Mouse (Mus musculus) embryonic facial prominence, embryonic 15.5 days (tissue): ENCODE measurements at regions not wholly inside any gene's neighbourhood (a gene's known extent, or its start where the extent isn't known, plus 50 kb on each side); places are given as distances from the start of the nearest gene placed in this dataset.
"Not testable (repeated sequence)": the region's sequence is repeated elsewhere in the genome, so short reads cannot be mapped to it uniquely, and the experiment has no call there.

Source experiments
- ATAC-seq: fragments of 200-750 bp; cut with Nextera tagmentation; 2 replicates; pipeline ENCODE4 v1.8.0; 2017; ENCODE audit warnings: low read depth, moderate TSS enrichment; ENCODE audit not compliant: insufficient number of reproducible peaks, low FRiP score, low TSS enrichment
- H3K27ac ChIP-seq: fragments of 300-500 bp; sonication (generic); replicated peaks from 2 replicates; pipeline ENCODE4 v1.5.1; 2015; ENCODE audit warnings: mild to moderate bottlenecking, inconsistent platforms
- H3K27me3 ChIP-seq: fragments of 300-500 bp; sonication (generic); 2 replicates; pipeline ENCODE4 v1.6.1; 2015; ENCODE audit warnings: inconsistent platforms
- H3K36me3 ChIP-seq: fragments of 300-500 bp; sonication (generic); 2 replicates; pipeline ENCODE4 v1.6.1; 2015; ENCODE audit warnings: mild to moderate bottlenecking, inconsistent platforms
- H3K4me1 ChIP-seq: fragments of 300-500 bp; sonication (generic); 2 replicates; pipeline ENCODE4 v1.6.1; 2015; ENCODE audit warnings: inconsistent platforms
- H3K4me2 ChIP-seq: fragments of 300-500 bp; sonication (generic); replicated peaks from 2 replicates; pipeline ENCODE4 v1.6.1; 2015; ENCODE audit warnings: mild to moderate bottlenecking, inconsistent platforms
- H3K4me3 ChIP-seq: fragments of 300-500 bp; sonication (generic); replicated peaks from 2 replicates; pipeline ENCODE4 v1.5.1; 2015; ENCODE audit warnings: mild to moderate bottlenecking, inconsistent platforms
- H3K9ac ChIP-seq: fragments of 300-500 bp; sonication (generic); 2 replicates; pipeline ENCODE4 v1.6.1; 2015; ENCODE audit warnings: inconsistent platforms
- H3K9me3 ChIP-seq: fragments of 300-500 bp; sonication (generic); replicated peaks from 2 replicates; pipeline ENCODE4 v1.6.1; 2016; ENCODE audit warnings: inconsistent platforms
- WGBS: fragments of 180-500 bp; shearing (Covaris S2); methylation state at CpG from one replicate; pipeline ENCODE4 v1.1.7; 2015; 5-methylcytosine and 5-hydroxymethylcytosine counted together

DNA sequence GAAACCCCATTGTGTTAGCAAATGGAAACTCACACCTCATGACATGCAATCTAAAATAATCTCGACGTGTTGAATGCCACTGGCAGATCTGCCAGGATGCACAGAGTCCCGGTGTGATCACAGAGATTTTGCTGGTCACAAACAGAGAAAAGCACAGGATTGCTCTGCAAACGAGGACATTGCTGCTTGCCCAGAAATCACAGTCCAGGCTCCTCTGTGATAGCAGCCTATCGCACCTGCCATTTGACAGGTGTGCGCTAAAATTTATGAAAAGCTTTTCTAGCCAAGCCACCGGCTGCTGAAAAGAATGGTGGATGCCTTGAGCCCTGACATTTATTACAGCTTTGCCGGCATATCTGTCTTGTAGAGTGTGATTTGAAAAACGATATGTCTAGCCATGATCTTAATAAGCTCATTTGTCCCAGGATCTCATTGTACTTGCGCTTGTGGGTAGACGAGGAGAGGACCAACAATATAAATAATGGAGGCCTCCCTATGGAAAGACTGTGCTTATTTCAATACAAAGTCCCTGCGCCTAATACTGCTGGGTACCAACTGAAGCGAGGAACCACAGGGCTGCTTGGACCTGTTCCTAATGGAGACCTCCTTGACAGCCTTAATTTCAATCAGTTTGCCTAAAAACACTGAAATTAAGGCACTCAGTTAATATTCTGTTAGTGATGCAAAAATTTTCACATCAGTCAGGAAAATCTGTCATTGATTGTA lies 365.8 kb upstream of the Cwc22 start:
- no peak overlapping the region for H3K27ac ChIP-seq
- 75% methylated on average over 13 of the region's 13 CpGs for WGBS
- H3K9me3 ChIP-seq = no peaks in the 10 kb centered on the region
- H3K4me3 ChIP-seq = no peak overlapping the region
- H3K4me1 ChIP-seq = no peaks in the 10 kb centered on the region
- no peaks in the 10 kb centered on the region for H3K27me3 ChIP-seq
- H3K4me2 ChIP-seq = no peak overlapping the region
- no peak overlapping the region for H3K9ac ChIP-seq
- H3K36me3 ChIP-seq = no peaks in the 10 kb centered on the region
- ATAC-seq = no peak

DNA sequence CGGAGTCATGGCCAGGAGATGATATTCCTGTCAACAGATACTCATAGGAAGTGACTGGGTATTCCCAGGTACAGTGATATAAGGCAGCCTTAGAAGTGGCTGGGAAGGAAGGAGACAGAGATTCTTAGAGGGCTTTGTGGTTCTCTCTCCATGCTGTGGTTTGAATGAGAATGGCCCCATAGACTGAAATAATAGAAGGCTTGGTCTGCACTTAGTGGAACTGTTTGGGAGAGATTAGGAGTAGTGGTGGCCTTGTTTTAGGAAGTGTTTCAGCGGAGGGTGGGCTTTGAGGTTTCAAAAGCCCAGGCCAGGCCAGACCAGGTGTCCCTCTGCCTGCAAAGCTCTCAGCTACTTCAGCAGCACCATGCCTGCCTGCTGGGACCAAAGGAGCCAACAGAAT lies 363.2 kb upstream of the Cwc22 start:
- Histone ChIP-seq H3K4me2 (no peak overlapping the region), H3K27me3 (no peaks in the 10 kb centered on the region), H3K27ac (no peak overlapping the region), H3K36me3 (no peaks in the 10 kb centered on the region), H3K4me1 (no peaks in the 10 kb centered on the region), H3K9ac (no peak overlapping the region), H3K9me3 (no peaks in the 10 kb centered on the region), H3K4me3 (no peak overlapping the region)
- ATAC-seq = no peak
- 73% methylated on average over 2 of the region's 2 CpGs for WGBS

DNA sequence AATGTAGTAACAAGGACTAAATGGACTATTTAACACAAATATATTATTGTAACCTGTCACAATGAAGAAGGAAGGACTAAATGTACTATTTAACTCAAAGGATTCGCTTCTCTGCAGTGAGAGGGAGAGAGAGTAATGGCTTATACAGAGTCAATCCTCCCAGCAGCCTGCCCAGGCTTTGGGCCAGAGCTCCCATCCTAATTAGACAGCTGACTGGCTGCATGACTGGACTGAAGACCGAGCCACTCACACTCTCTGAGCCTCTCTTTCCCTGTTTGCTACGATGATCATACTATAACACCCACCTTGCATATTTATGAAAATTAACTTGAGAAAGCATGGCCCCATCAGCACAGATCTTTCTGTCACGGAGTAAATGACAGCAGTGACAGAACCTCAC lies 360.7 kb upstream of the Cwc22 start:
- ATAC-seq = no peak
- Histone ChIP-seq H3K9ac (no peak overlapping the region), H3K36me3 (no peaks in the 10 kb centered on the region), H3K27me3 (no peaks in the 10 kb centered on the region), H3K4me2 (no peak overlapping the region), H3K4me1 (no peaks in the 10 kb centered on the region), H3K27ac (no peak overlapping the region), H3K9me3 (no peaks in the 10 kb centered on the region), H3K4me3 (no peak overlapping the region)
- 79% methylated on average over 4 of the region's 4 CpGs for WGBS

DNA sequence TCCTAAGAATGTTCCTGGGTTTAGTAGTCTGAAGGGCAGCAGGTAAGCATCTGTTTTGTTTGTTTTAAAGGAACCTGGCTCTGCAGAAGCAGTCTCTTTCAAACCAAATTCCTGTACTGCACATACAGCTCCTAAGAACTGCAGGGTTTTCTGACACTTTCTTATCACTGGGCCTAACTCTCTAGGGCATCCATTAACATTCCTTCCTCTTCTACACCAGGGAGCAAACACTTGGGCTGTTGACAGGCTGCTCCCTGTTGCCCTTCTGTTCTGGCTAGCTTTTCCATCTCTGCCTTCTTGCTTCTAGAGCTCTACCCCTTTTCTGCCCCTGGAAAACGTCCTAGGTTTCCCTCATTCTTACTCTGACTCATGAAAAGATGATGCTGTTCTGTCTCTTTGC lies 345.5 kb upstream of the Cwc22 start:
- ATAC-seq = no peak
- Histone ChIP-seq H3K4me2 (no peak overlapping the region), H3K4me1 (no peaks in the 10 kb centered on the region), H3K9me3 (no peaks in the 10 kb centered on the region), H3K27ac (no peak overlapping the region), H3K9ac (no peak overlapping the region), H3K36me3 (no peaks in the 10 kb centered on the region), H3K4me3 (no peak overlapping the region), H3K27me3 (no peaks in the 10 kb centered on the region)
- WGBS = 14% methylated on average over 1 of the region's 1 CpGs

DNA sequence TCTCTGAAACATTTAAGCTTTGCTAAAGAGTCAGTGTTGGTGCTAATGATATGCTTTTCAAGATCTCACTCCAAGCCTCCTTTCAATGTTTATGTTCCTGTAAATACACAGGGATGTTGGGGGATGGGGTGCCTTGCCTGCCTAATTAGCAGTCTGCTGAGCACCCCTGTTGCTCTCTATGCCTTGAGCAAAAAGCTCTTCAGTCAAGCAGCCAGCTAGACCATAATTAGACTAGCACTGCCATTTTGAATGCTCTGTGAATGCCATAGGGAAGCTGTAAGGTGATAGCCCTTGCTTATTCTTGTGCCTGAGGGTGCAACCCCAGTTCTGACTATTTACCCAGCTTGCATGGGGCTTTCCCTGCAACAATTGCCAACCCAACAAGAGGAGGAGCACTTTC lies 338.6 kb upstream of the Cwc22 start:
- Histone ChIP-seq H3K4me1 (no peaks in the 10 kb centered on the region), H3K27ac (no peak overlapping the region), H3K4me2 (no peak overlapping the region), H3K36me3 (no peaks in the 10 kb centered on the region), H3K27me3 (no peaks in the 10 kb centered on the region), H3K4me3 (no peak overlapping the region), H3K9ac (no peak overlapping the region), H3K9me3 (no peaks in the 10 kb centered on the region)
- ATAC-seq = no peak

DNA sequence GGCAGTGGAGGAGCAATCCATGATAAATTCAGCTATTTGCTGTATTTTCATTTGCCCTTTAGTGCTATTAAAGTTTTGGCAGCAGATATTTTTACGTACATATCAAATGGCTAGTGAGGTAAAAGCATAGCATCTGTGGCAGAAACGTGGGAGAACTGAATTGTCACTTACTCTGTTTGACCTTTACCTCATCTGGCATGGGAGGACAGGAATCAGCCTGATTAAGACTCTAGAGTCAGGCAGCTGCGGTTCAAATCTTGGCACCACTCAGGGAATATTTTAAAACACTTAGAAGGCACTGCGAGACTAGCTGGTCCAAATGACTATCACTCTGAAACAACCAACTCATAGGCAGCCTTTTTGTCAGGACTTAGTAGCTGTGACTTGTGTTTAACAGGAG lies 337.4 kb upstream of the Cwc22 start:
- no peak overlapping the region for H3K27ac ChIP-seq
- no peak overlapping the region for H3K9ac ChIP-seq
- 69% methylated on average over 4 of the region's 4 CpGs for WGBS
- no peaks in the 10 kb centered on the region for H3K36me3 ChIP-seq
- no peaks in the 10 kb centered on the region for H3K9me3 ChIP-seq
- H3K27me3 ChIP-seq = no peaks in the 10 kb centered on the region
- no peak overlapping the region for H3K4me3 ChIP-seq
- no peak for ATAC-seq
- no peak overlapping the region for H3K4me2 ChIP-seq
- 0 out of 2 replicates have a peak, but pooled peaks cover 3% of the 10 kb centered on the region for H3K4me1 ChIP-seq

DNA sequence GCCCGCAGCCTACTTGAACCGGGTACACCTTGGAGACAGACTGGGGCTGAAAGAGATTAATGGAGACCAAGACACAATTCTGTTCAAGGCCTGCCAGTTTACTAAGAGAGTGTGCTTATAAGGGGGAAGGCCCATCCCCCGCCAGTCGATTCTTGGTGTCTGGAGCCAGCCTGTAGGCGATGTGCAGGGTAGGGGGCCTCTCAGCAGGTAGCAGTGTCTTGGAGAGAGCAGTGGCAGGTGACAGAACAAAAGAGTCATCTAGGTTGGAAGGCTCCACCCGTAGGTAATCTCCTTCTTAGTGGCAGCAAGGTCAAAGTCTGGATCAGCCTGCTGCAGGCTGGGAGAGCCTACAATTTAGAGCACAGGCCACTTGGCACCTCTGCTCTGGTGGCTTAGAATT lies 335.7 kb upstream of the Cwc22 start:
- not testable (repeated sequence) for H3K36me3 ChIP-seq, H3K9ac ChIP-seq, H3K4me2 ChIP-seq, H3K9me3 ChIP-seq, H3K4me1 ChIP-seq, H3K27me3 ChIP-seq, H3K27ac ChIP-seq, ATAC-seq, H3K4me3 ChIP-seq
- WGBS = 51% methylated on average over 6 of the region's 6 CpGs

DNA sequence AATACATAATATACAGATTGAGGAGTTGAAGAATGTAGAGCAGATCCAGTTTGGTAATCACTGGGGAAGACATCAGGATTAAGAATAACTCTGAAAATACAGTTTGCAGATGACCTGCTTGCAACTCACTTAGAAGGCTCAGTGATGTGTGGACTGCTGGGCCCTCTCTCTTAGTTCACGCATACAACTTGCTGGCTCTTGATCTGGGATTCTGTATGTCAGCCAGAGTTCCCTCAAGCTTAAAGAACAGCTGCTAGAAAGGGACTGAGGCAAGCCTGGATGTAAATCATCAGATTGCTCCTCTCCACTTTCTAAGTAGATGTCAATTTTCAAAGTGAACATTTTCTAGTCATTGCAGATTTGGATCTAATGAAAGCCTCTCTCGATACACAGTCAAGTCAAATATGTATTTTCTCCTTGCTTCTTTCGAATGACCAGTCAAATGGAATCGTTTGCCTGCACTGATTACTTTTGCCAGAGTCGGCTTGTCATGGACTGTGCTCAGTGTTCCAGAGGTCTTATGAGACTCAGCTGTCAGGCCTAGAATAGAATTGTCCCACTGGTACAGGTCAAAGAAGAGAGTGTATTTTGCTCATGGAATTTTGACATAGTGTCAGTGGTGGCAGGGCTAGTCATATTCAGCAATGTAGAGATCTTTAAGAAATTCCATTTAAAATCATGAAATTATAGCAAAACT lies 334.2 kb upstream of the Cwc22 start:
- no peak overlapping the region for H3K4me2 ChIP-seq
- no peak overlapping the region for H3K27ac ChIP-seq
- ATAC-seq = no peak
- 0 out of 2 replicates have a peak, but pooled peaks cover 3% of the 10 kb centered on the region for H3K4me1 ChIP-seq
- no peaks in the 10 kb centered on the region for H3K9me3 ChIP-seq
- no peak overlapping the region for H3K9ac ChIP-seq
- no peaks in the 10 kb centered on the region for H3K36me3 ChIP-seq
- WGBS = 73% methylated on average over 5 of the region's 5 CpGs
- no peak overlapping the region for H3K4me3 ChIP-seq
- H3K27me3 ChIP-seq = no peaks in the 10 kb centered on the region

DNA sequence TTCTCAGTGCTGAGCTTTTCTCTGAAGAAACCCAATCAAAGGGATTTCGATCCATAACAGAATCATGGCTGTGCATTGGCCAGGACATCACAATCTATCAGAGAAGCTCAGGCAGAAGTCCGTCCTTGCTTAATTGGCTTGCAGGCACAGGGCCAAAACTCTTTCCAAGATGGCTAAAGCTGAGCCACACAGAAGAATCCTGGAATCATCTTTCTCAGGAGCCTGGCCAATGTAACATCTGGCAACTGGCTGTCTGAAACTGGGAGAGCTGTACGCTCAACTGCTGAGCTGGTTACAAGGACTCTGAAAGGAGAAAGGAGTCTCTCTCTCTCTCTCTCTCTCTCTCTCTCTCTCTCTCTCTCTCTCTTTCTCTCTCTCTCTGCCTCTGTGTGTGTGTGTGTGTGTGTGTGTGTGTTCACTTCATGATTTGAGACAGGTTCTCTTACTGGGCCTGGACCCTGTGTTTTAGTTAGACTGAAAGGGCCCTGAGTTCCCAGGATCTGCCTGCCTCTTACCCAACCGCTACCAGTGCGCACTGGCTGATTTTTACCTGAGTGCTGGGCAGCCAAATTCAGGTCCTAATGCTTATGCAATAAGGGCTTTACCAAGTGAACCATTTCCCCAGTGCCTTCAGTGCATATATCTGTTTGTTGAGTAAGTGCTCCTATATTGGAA lies 333.3 kb upstream of the Cwc22 start:
- Histone ChIP-seq H3K4me2 (no peak overlapping the region), H3K27me3 (no peaks in the 10 kb centered on the region), H3K9ac (no peak overlapping the region), H3K27ac (no peak overlapping the region), H3K4me1 (0 out of 2 replicates have a peak, but pooled peaks cover 3% of the 10 kb centered on the region), H3K4me3 (no peak overlapping the region), H3K9me3 (no peaks in the 10 kb centered on the region), H3K36me3 (no peaks in the 10 kb centered on the region)
- 59% methylated on average over 5 of the region's 5 CpGs for WGBS
- no peak for ATAC-seq

DNA sequence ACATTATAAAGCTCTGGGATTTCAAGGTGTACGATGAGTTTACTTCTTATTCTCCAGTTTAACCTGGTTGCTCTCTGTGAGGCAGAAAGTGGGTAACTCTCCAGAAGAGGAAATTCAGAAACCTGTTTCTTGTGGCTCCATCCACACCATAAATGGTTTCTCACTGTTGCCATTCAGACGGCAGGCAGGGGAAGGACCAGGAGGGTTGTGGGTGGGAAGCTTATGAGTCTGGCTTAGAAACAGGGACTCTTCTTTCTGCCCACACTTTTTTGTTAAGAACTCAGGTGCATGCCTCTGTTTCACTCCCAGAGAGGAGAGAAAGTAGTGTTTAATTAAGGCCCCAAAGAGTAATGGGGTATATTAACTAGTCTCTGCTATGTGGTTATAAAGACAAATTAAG lies 332.5 kb upstream of the Cwc22 start:
- no peak for ATAC-seq
- Histone ChIP-seq H3K9me3 (no peaks in the 10 kb centered on the region), H3K27ac (no peak overlapping the region), H3K27me3 (no peaks in the 10 kb centered on the region), H3K4me3 (no peak overlapping the region), H3K4me1 (0 out of 2 replicates have a peak, but pooled peaks cover 3% of the 10 kb centered on the region), H3K4me2 (no peak overlapping the region), H3K36me3 (no peaks in the 10 kb centered on the region), H3K9ac (no peak overlapping the region)
- WGBS = 83% methylated on average over 2 of the region's 2 CpGs

DNA sequence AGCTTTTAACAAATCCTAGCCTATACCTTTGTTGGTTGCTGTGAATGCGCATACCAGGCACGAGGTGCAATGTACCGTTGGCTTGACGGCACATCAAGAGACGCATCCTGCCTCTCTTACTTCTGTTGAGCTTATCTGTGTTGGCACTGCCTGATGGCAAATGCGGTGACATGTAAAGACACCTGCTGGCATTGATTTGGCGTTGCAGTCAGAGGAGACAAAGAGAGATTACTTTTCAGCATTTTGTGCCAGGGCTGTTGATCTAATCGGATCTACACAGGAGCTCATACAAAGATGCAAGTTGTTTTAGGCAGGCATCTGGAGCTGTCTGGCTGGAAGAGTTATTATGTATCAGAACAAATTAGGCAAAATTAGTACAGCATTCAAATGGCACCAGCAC lies 331.5 kb upstream of the Cwc22 start:
- ATAC-seq = no peak
- Histone ChIP-seq H3K27ac (no peak overlapping the region), H3K4me3 (no peak overlapping the region), H3K9ac (no peak overlapping the region), H3K36me3 (no peaks in the 10 kb centered on the region), H3K27me3 (no peaks in the 10 kb centered on the region), H3K9me3 (no peaks in the 10 kb centered on the region), H3K4me2 (no peak overlapping the region), H3K4me1 (0 out of 2 replicates have a peak, but pooled peaks cover 3% of the 10 kb centered on the region)
- WGBS = 71% methylated on average over 8 of the region's 8 CpGs
